Mouse (Mus musculus) neural tube, embryonic 11.5 days (tissue): Measurements from ENCODE around the gene Inka1. TPM values are rescaled to one million over a fixed set of nuclear protein-coding genes. Genes with fewer than 3 reads are reported as not detected.
"Not testable (repeated sequence)": the region's sequence is repeated elsewhere in the genome, so short reads cannot be mapped to it uniquely, and the experiment has no call there.

Source experiments
- ATAC-seq: fragments of 200-750 bp; cut with Nextera tagmentation; 2 replicates; pipeline ENCODE4 v1.8.0; 2017; ENCODE audit warnings: moderate number of reproducible peaks, mild to moderate bottlenecking, moderate TSS enrichment, moderate library complexity; ENCODE audit not compliant: insufficient read depth, low FRiP score, low TSS enrichment
- DNase-seq: peaks from one replicate; pipeline ENCODE4 v3.0.0-alpha.2; 2015; ENCODE audit warnings: low spot score
- H3K27ac ChIP-seq: fragments of 300-500 bp; sonication (generic); 2 replicates; pipeline ENCODE4 v1.5.1; 2014; ENCODE audit warnings: low read depth, mild to moderate bottlenecking, low read length
- H3K27me3 ChIP-seq: fragments of 300-500 bp; sonication (generic); 2 replicates; pipeline ENCODE4 v1.6.1; 2014; ENCODE audit warnings: mild to moderate bottlenecking, low read length, mixed read lengths; ENCODE audit not compliant: control insufficient read depth, insufficient read depth
- H3K36me3 ChIP-seq: fragments of 300-500 bp; sonication (generic); 2 replicates; pipeline ENCODE4 v1.6.1; 2014; ENCODE audit warnings: mild to moderate bottlenecking, low read length, moderate library complexity, mixed read lengths; ENCODE audit not compliant: control insufficient read depth, insufficient read depth
- H3K4me1 ChIP-seq: fragments of 300-500 bp; sonication (generic); 2 replicates; pipeline ENCODE4 v1.6.1; 2014; ENCODE audit warnings: low read length, mixed read lengths; ENCODE audit not compliant: control insufficient read depth, insufficient read depth
- H3K4me2 ChIP-seq: fragments of 300-500 bp; sonication (generic); 2 replicates; pipeline ENCODE4 v1.6.1; 2014; ENCODE audit warnings: low read depth, mild to moderate bottlenecking, moderate library complexity
- H3K4me3 ChIP-seq: fragments of 300-500 bp; sonication (generic); 2 replicates; pipeline ENCODE4 v1.5.1; 2014; ENCODE audit warnings: low read depth, low read length
- H3K9ac ChIP-seq: fragments of 300-500 bp; sonication (generic); 2 replicates; pipeline ENCODE4 v1.6.1; 2014; ENCODE audit warnings: mild to moderate bottlenecking, low read length
- H3K9me3 ChIP-seq: fragments of 300-500 bp; sonication (generic); 2 replicates; pipeline ENCODE4 v1.6.1; 2016; ENCODE audit warnings: low read length; ENCODE audit not compliant: control insufficient read depth
- WGBS: fragments of 180-500 bp; shearing (Covaris S2); extraction: QIAGEN DNeasy Blood & Tissue Kit; methylation state at CpG from one replicate; pipeline ENCODE4 v1.1.7; 2014; 5-methylcytosine and 5-hydroxymethylcytosine counted together
- polyA plus RNA-seq: library from polyadenylated mRNA; unstranded; fragments of >200 nt; fragmentation: Nextera tagmentation; extraction: Ambion mirVana; gene quantifications from 2 replicates; pipeline ENCODE4 v1.2.1, GENCODE M21; 2014

The Inka1 gene
- 62.9 and 71.3 TPM in 2 replicates for polyA plus RNA-seq

DNA sequence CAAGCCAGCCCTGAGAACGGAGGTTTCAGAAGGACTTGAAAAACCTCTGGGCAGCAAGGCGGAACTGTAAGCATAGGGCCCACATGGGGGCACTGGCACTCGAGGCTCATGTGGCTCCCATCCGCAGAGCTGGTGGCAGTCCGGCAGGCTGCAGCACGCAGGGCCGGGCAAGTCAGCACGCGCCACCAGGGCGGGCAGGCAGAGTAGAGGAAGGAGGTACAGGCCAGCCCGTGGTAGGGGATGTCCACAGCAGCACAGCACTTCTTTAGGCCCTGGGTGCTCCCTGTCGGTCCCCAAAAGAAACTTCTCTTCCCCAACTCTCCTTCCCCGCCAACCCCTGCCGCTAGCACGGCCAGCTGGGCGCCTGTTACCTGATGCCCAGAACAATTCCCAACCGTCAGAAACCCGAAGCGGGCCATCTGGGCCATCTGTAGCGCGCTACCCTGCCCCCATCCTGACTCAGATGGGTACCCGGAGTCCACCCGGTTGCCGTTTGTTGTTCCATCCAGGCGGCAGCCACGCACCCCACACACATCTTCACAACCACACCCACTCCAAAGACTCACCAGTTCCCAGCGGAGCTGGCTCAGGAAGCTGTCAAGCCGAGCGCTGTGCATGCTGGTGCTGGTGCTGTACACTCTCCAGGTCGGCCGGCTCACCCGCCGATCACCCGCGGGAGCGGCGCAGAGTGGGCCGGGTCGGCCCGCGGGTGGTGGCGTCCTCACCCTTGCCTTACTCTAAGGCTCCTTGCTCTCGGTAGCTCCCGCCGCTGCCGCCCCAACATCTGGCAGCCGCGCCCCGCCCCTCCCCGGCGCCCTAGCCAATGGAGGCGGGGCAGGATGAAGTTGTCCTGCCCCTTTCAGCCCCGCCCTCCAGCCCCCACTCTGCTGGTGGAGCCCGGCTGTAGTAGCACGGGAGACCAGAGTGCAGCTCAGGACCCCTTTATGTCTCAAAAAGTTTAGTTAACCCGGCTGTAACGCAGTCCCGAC lies at the start of gene Inka1:
Gene Inka1 (minus strand): TSS at position 749 of the 989 bp plus-strand sequence.
- ATAC-seq, result peak; percentile 84
- no peaks in the 10 kb centered on the region for H3K9me3 ChIP-seq
- peak within 1 kb of the TSS; percentile 91 for H3K27ac ChIP-seq
- DNase-seq, result peak; percentile 88
- peaks cover 6% of the 10 kb centered on the region for H3K27me3 ChIP-seq
- under 1% methylated on average over 58 of the region's 58 CpGs for WGBS
- peak within 1 kb of the TSS; percentile 79 for H3K4me2 ChIP-seq
- no peaks in the 10 kb centered on the region; the same call in 1 of the 2 replicates for H3K36me3 ChIP-seq
- peak within 1 kb of the TSS; percentile 66 for H3K4me3 ChIP-seq
- H3K9ac ChIP-seq, result peak within 1 kb of the TSS; percentile 65
- H3K4me1 ChIP-seq, result peaks cover 13% of the 10 kb centered on the region

GRCm38 (mm10) chr9:108032126-108032525 lies 46.4 kb upstream of the Inka1 start:
- Histone ChIP-seq H3K36me3 (peaks cover 12% of the 10 kb centered on the region), H3K4me1 (no peaks in the 10 kb centered on the region), H3K4me2 (no peak overlapping the region), H3K4me3 (no peak overlapping the region), H3K9me3 (no peaks in the 10 kb centered on the region), H3K27ac (no peak overlapping the region), H3K27me3 (no peaks in the 10 kb centered on the region), H3K9ac (no peak overlapping the region)
- ATAC-seq, result no peak
- WGBS, result 92% methylated on average over 5 of the region's 5 CpGs
- no peak for DNase-seq

- Histone ChIP-seq H3K9ac (no peak overlapping the region), H3K4me3 (no peak overlapping the region), H3K9me3 (no peaks in the 10 kb centered on the region), H3K4me1 (no peaks in the 10 kb centered on the region), H3K27ac (no peak overlapping the region), H3K4me2 (no peak overlapping the region), H3K36me3 (peaks cover 11% of the 10 kb centered on the region), H3K27me3 (no peaks in the 10 kb centered on the region)
- DNase-seq (no peak), ATAC-seq (no peak)
- 97% methylated on average over 3 of the region's 3 CpGs for WGBS
Observed at GRCm38 (mm10) chr9:108027867-108028266, 42.2 kb upstream of the Inka1 start.

DNA sequence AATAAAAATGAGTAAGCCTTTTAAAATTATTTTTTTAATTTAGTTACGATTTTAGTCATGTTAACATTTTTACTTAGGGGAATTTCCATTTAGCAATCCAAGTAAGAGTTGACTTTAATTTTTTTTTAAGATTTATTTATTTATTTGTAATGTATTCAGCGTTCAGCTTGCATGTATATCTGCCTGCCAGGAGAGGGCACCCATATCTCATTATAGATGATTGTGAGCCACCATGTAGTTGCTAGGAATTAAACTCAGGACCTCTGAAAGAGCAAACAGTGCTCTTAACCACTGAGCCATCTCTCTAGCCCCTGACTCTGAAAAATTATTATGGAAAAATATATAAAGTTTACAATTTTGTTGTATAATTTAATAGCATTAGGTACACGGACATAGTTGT lies 40.9 kb upstream of the Inka1 start:
- no peak for DNase-seq
- H3K9ac ChIP-seq, result no peak overlapping the region
- no peaks in the 10 kb centered on the region for H3K27me3 ChIP-seq
- no peak overlapping the region for H3K27ac ChIP-seq
- WGBS, result 93% methylated on average over 3 of the region's 3 CpGs
- ATAC-seq, result no peak
- H3K9me3 ChIP-seq, result no peaks in the 10 kb centered on the region
- H3K36me3 ChIP-seq, result peaks cover 11% of the 10 kb centered on the region
- no peak overlapping the region for H3K4me2 ChIP-seq
- H3K4me1 ChIP-seq, result no peaks in the 10 kb centered on the region
- H3K4me3 ChIP-seq, result no peak overlapping the region

- Histone ChIP-seq H3K9me3 (no peaks in the 10 kb centered on the region), H3K36me3 (peaks cover 9% of the 10 kb centered on the region), H3K4me1 (no peaks in the 10 kb centered on the region), H3K4me2 (no peak overlapping the region), H3K9ac (no peak overlapping the region), H3K27ac (no peak overlapping the region), H3K27me3 (no peaks in the 10 kb centered on the region), H3K4me3 (no peak overlapping the region)
- WGBS, result 93% methylated on average over 3 of the region's 3 CpGs
- DNase-seq (no peak), ATAC-seq (no peak)
Observed at GRCm38 (mm10) chr9:108023216-108023615, 37.5 kb upstream of the Inka1 start.

- Histone ChIP-seq H3K4me2 (no peak overlapping the region), H3K9me3 (no peaks in the 10 kb centered on the region), H3K27ac (no peak overlapping the region), H3K36me3 (peaks cover 6% of the 10 kb centered on the region), H3K9ac (no peak overlapping the region), H3K4me1 (no peaks in the 10 kb centered on the region), H3K4me3 (no peak overlapping the region), H3K27me3 (no peaks in the 10 kb centered on the region)
- 92% methylated on average over 1 of the region's 1 CpGs for WGBS
- no peak for ATAC-seq
- no peak for DNase-seq
Observed at GRCm38 (mm10) chr9:108020741-108021140, 35.1 kb upstream of the Inka1 start.

GRCm38 (mm10) chr9:108017127-108017526 lies 31.4 kb upstream of the Inka1 start:
- WGBS, result 92% methylated on average over 3 of the region's 3 CpGs
- Histone ChIP-seq H3K4me2 (no peak overlapping the region), H3K36me3 (no peaks in the 10 kb centered on the region; the same call in 1 of the 2 replicates), H3K27me3 (no peaks in the 10 kb centered on the region), H3K4me3 (no peak overlapping the region), H3K4me1 (no peaks in the 10 kb centered on the region), H3K9ac (no peak overlapping the region), H3K9me3 (no peaks in the 10 kb centered on the region), H3K27ac (no peak overlapping the region)
- DNase-seq (no peak), ATAC-seq (no peak)

- 100% methylated on average over 2 of the region's 2 CpGs for WGBS
- DNase-seq, H3K27ac ChIP-seq, H3K36me3 ChIP-seq, ATAC-seq, H3K9me3 ChIP-seq, H3K4me3 ChIP-seq, H3K4me1 ChIP-seq, H3K9ac ChIP-seq, H3K4me2 ChIP-seq, H3K27me3 ChIP-seq: not testable (repeated sequence)
Observed at GRCm38 (mm10) chr9:108013577-108013976, 27.9 kb upstream of the Inka1 start.

GRCm38 (mm10) chr9:108010385-108010784 lies 24.7 kb upstream of the Inka1 start:
- ATAC-seq (no peak), DNase-seq (no peak)
- H3K4me1 ChIP-seq, result no peaks in the 10 kb centered on the region
- no peak overlapping the region for H3K4me2 ChIP-seq
- H3K27ac ChIP-seq, result no peak overlapping the region
- no peak overlapping the region for H3K9ac ChIP-seq
- H3K4me3 ChIP-seq, result no peak overlapping the region
- no peaks in the 10 kb centered on the region; the same call in 1 of the 2 replicates for H3K36me3 ChIP-seq
- H3K9me3 ChIP-seq, result no peaks in the 10 kb centered on the region
- H3K27me3 ChIP-seq, result no peaks in the 10 kb centered on the region
